Mouse (Mus musculus): ENCODE data around the gene Olfr1080.
"Not testable (repeated sequence)": the region's sequence is repeated elsewhere in the genome, so short reads cannot be mapped to it uniquely, and the experiment has no call there.

The Olfr1080 gene

GRCm38 (mm10) chr2:86558135-86558534, at the start of gene Olfr1080:
Olfr1080 (minus strand) TSS chr2:86558235.
- not testable (repeated sequence) for DNase-seq

- DNase-seq: not testable (repeated sequence)
Observed at GRCm38 (mm10) chr2:86598866-86599265, 40.8 kb upstream of the Olfr1080 start, which contains the start of gene Olfr1082. Olfr1082 (minus strand) TSS chr2:86598966.

- DNase-seq: no peak
Observed at GRCm38 (mm10) chr2:86542380-86542779, 15.7 kb downstream of the Olfr1080 start, which contains the start of gene Olfr1079. Olfr1079 (minus strand) TSS chr2:86542480.

GRCm38 (mm10) chr2:86530991-86531390, 27.0 kb downstream of the Olfr1080 start:
- no peak for DNase-seq

- no peak for DNase-seq
Observed at GRCm38 (mm10) chr2:86508161-86508560, 49.9 kb downstream of the Olfr1080 start, which contains the start of gene Olfr1076. Olfr1076 (plus strand) TSS chr2:86508461.
